Mouse (Mus musculus) olfactory bulb, adult 2 months (tissue): Measurements from ENCODE around the gene Lrsam1. TPM values are rescaled to one million over a fixed set of nuclear protein-coding genes. Genes with fewer than 3 reads are reported as not detected.

Source experiments
- H3K27ac ChIP-seq: fragments of 200-500 bp; 2 replicates; pipeline ENCODE4 v1.5.1; 2012; ENCODE audit warnings: low read depth, low read length; ENCODE audit not compliant: insufficient read depth
- H3K4me1 ChIP-seq: fragments of 200-500 bp; 2 replicates; pipeline ENCODE4 v1.6.1; 2012; ENCODE audit warnings: low read length; ENCODE audit not compliant: control insufficient read depth, insufficient read depth
- H3K4me3 ChIP-seq: fragments of 200-500 bp; 2 replicates; pipeline ENCODE4 v1.5.1; 2012; ENCODE audit warnings: mild to moderate bottlenecking, low read depth, low read length, moderate library complexity; ENCODE audit not compliant: insufficient read depth
- CTCF ChIP-seq: fragments of 200-500 bp; IDR thresholded peaks from 2 replicates; pipeline ENCODE4 v1.5.1; 2012; ENCODE audit warnings: low read depth, mild to moderate bottlenecking, low read length, moderate library complexity; ENCODE audit not compliant: insufficient read depth
- POLR2A ChIP-seq: fragments of 200-500 bp; IDR thresholded peaks from 2 replicates; pipeline ENCODE4 v1.6.1; 2012; ENCODE audit warnings: mild to moderate bottlenecking, low read depth, low read length, moderate library complexity; ENCODE audit not compliant: insufficient read depth
- WGBS: fragments of 180-500 bp; shearing (Covaris S2); methylation state at CpG from one replicate; pipeline ENCODE4 v1.1.7; 2018; 5-methylcytosine and 5-hydroxymethylcytosine counted together
- polyA plus RNA-seq: library from polyadenylated mRNA; stranded (reverse); fragments of >200 nt; gene quantifications from 2 replicates; pipeline ENCODE4 v1.2.4, GENCODE M21; 2012; ENCODE audit warnings: low replicate concordance; ENCODE audit not compliant: missing spikeins, insufficient read depth, insufficient read length

Gene Lrsam1
- polyA plus RNA-seq, 1 experiment: not detected

- TF ChIP-seq CTCF (no peak), POLR2A (no peak)
- no peak overlapping the region for H3K27ac ChIP-seq
- 68% methylated on average over 4 of the region's 4 CpGs for WGBS
- peaks cover 32% of the 10 kb centered on the region for H3K4me1 ChIP-seq
- H3K4me3 ChIP-seq: no peak overlapping the region
Observed at GRCm38 (mm10) chr2:32963544-32963943, 2.1 kb upstream of the Lrsam1 start.

GRCm38 (mm10) chr2:32962875-32963220 is 1.4 kb upstream of the Lrsam1 start:
- no peak for TF ChIP-seq POLR2A
- TF ChIP-seq CTCF: no peak
- peaks cover 26% of the 10 kb centered on the region for H3K4me1 ChIP-seq
- 17% methylated on average over 9 of the region's 9 CpGs for WGBS
- H3K27ac ChIP-seq: no peak overlapping the region
- peak overlapping the region; percentile 69 for H3K4me3 ChIP-seq

GRCm38 (mm10) chr2:32962062-32962874 is 854 bp upstream of the Lrsam1 start:
- peaks cover 23% of the 10 kb centered on the region for H3K4me1 ChIP-seq
- peak overlapping the region; percentile 50 for H3K27ac ChIP-seq
- TF ChIP-seq CTCF (no peak), POLR2A (no peak)
- peak overlapping the region; percentile 69 for H3K4me3 ChIP-seq
- 2% methylated on average over 33 of the region's 33 CpGs for WGBS

- 88% methylated on average over 4 of the region's 4 CpGs for WGBS
- Histone ChIP-seq H3K27ac (no peak overlapping the region), H3K4me1 (peaks cover 21% of the 10 kb centered on the region), H3K4me3 (no peak overlapping the region)
- TF ChIP-seq CTCF: no peak
- no peak for TF ChIP-seq POLR2A
Observed at GRCm38 (mm10) chr2:32960273-32960672, 1.1 kb downstream of the Lrsam1 start.

GRCm38 (mm10) chr2:32957344-32957743 is 4.1 kb downstream of the Lrsam1 start:
- TF ChIP-seq CTCF (no peak), POLR2A (no peak)
- no peak overlapping the region for H3K4me3 ChIP-seq
- no peak overlapping the region for H3K27ac ChIP-seq
- WGBS: 50% methylated on average over 8 of the region's 8 CpGs
- peaks cover 12% of the 10 kb centered on the region for H3K4me1 ChIP-seq

GRCm38 (mm10) chr2:32954581-32954980 is 6.8 kb downstream of the Lrsam1 start:
- 94% methylated on average over 2 of the region's 2 CpGs for WGBS
- no peak overlapping the region for H3K27ac ChIP-seq
- H3K4me3 ChIP-seq: no peak overlapping the region
- TF ChIP-seq POLR2A: no peak
- no peak for TF ChIP-seq CTCF
- H3K4me1 ChIP-seq: no peaks in the 10 kb centered on the region

- Histone ChIP-seq H3K4me1 (no peaks in the 10 kb centered on the region), H3K4me3 (no peak overlapping the region), H3K27ac (no peak overlapping the region)
- 86% methylated on average over 11 of the region's 11 CpGs for WGBS
- no peak for TF ChIP-seq CTCF
- TF ChIP-seq POLR2A: no peak
Observed at GRCm38 (mm10) chr2:32947454-32947853, 14.0 kb downstream of the Lrsam1 start.

GRCm38 (mm10) chr2:32940483-32940882 is 20.9 kb downstream of the Lrsam1 start:
- 99% methylated on average over 4 of the region's 4 CpGs for WGBS

GRCm38 (mm10) chr2:32939418-32939817 is 22.0 kb downstream of the Lrsam1 start:
- TF ChIP-seq CTCF (no peak), POLR2A (no peak)
- WGBS: 44% methylated on average over 5 of the region's 5 CpGs
- no peak overlapping the region for H3K4me3 ChIP-seq
- H3K4me1 ChIP-seq: no peaks in the 10 kb centered on the region
- H3K27ac ChIP-seq: no peak overlapping the region

More at GRCm38 (mm10) chr2:32940483-32940882, 20.9 kb downstream of the Lrsam1 start:
- Histone ChIP-seq H3K27ac (no peak overlapping the region), H3K4me1 (no peaks in the 10 kb centered on the region), H3K4me3 (no peak overlapping the region)
- TF ChIP-seq CTCF: no peak
- no peak for TF ChIP-seq POLR2A

- no peak for TF ChIP-seq POLR2A
- TF ChIP-seq CTCF: no peak
- no peak overlapping the region for H3K27ac ChIP-seq
- WGBS: 96% methylated on average over 5 of the region's 5 CpGs
- H3K4me1 ChIP-seq: 0 out of 2 replicates have a peak, but pooled peaks cover 1% of the 10 kb centered on the region
- H3K4me3 ChIP-seq: no peak overlapping the region
Observed at GRCm38 (mm10) chr2:32938741-32939140, 22.7 kb downstream of the Lrsam1 start.
